ENCODE assay signal across 16 mouse cellular contexts in genomic region chr5:129580572-129580971, GRCm38 (mm10). TPM values are rescaled to one million over a fixed set of nuclear protein-coding genes. Genes with fewer than 3 reads are reported as not detected.
DNase-seq lines count a peak whose midpoint lies in the region; ATAC-seq lines count a peak whose summit lies in the region.
"Had no signal": no experiment of that assay in that cellular context is flagged by ENCODE, and none has a peak within 500 bp of the region (broad histone marks: within the 10 kb centered on the region; RNA-seq: fewer than 3 reads in every experiment).

No protein-coding gene starts in this region.

- no peak for DNase-seq in frontal cortex, postnatal 10 days (ENCODE audit: low spot score in 2 of 2)
- DNase-seq in left cerebral cortex, adult 8-10 months (ENCODE audit: low spot score in 2 of 2) = peak; percentile 32 to 79
- DNase-seq in left cerebral cortex, postnatal 4 days = no peak
- DNase-seq in frontal cortex, postnatal 36 days (ENCODE audit: low spot score in 2 of 2) = peak; percentile 60 to 76
- DNase-seq in telencephalon, adult 2 months (ENCODE audit: low read depth, low spot score) = peak; percentile 82
- no peak for DNase-seq in lung, postnatal 14 days
- DNase-seq: adrenal gland, postnatal 36 days; cerebellum, postnatal 36 days; gastrocnemius, postnatal 36 days; kidney, adult 11 months; liver, embryonic 13.5 days; lung, postnatal 4 days; thymus, adult 18-20 months had no signal

- ATAC-seq in frontal cortex, adult (ENCODE audit: low TSS enrichment) = peak; percentile 40; the same call in 1 of the 2 replicates
- ATAC-seq: hindbrain, postnatal 0 days; midbrain, embryonic 16.5 days had no signal

- intact Hi-C loops in left cerebral cortex, postnatal 4 days (cut with DNase I) = loop anchor here (5.0 kb wide), 1 partner anchor 403 kb away; no protein-coding TSS in a partner anchor

RNA-seq across cellular contexts. Expression of gene Mmp17, which starts 3.4 kb away (rescaled TPM):
- 100 to 1,000 TPM in 1 of 4 experiments, 10 to 100 TPM in 3; 83.3 to 102 (median 90.9) TPM for total RNA-seq in left cerebral cortex, adult 8-10 months (2022)
- 10 to 100 TPM; 39.5 to 47.2 TPM for total RNA-seq in left cerebral cortex, postnatal 4 days (2021)

Comparison
In these comparisons a context has a peak if more than half of its experiments do, and no peak if none do; other contexts are left out.
1. DNase-seq: peak in left cerebral cortex, adult 8-10 months (2 of 2), frontal cortex, postnatal 36 days (2 of 2) and telencephalon, adult 2 months (single experiment); none in frontal cortex, postnatal 10 days (0 of 2), left cerebral cortex, postnatal 4 days (single experiment) and lung, postnatal 14 days (single experiment).